ENCODE assay signal across 9 mouse cellular contexts in the genomic region with DNA sequence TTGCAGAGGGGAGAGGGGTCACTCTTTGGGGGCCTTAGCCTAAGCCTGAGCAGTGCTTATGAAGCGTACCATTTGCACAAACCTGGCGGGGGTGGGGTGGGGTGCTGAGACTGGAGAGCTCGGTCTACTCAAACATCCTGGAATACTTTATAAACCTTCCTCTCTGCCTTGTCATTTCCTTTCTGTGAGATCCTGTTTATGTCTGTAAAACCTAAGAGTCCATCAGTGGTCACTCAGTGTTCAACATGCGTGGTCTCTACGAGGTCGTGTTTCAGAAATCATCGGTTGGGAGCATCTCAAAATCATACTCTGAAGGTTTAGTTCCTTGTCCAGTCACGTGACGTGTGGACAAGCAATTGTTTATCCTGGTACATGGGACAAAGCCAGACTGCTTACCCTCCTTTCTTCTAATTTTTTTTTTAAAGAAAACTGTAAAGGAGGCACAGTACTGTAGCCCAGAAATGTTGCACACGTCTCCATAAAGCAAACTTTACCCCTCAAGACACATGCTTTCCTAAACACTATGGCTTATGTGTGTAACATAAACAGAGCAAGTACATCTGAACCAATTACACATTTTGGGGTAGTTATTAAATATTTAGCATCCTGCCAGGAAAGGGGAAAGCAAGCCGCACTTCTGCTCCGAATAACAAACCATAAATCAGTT.
DNase-seq lines count a peak whose midpoint lies in the region; ATAC-seq and TF ChIP-seq lines count a peak whose summit lies in the region.
"Had no signal": no experiment of that assay in that cellular context is flagged by ENCODE, and none has a peak within 500 bp of the region (broad histone marks: within the 10 kb centered on the region; RNA-seq: fewer than 3 reads in every experiment).

No protein-coding gene starts in this region.

- no peak for TF ChIP-seq CTCF in embryonic fibroblast, embryonic 13.5 days (IDR thresholded peaks at IDR 0.05; ENCODE audit: borderline replicate concordance, insufficient read depth, low read length)
- TF ChIP-seq CTCF in lung, adult 2 months (IDR thresholded peaks at IDR 0.05; ENCODE audit: insufficient read depth, low read length): no peak

- 27% methylated on average over 12 of the region's 12 CpGs for WGBS in hindbrain, embryonic 16.5 days
- 1% methylated on average over 12 of the region's 12 CpGs for WGBS in lung, adult 2 months

- intact Hi-C loops in heart, postnatal 25 days (cut with DNase I): loop anchor here (5.0 kb wide), 1 partner anchor 46 kb away; no protein-coding TSS in a partner anchor

- H3K9me3 ChIP-seq in hindbrain, embryonic 16.5 days (ENCODE audit: control insufficient read depth, low read length): no peaks in the 10 kb centered on the region
- H3K9me3 ChIP-seq: G1E had no signal

- H3K4me2 ChIP-seq in hindbrain, embryonic 16.5 days (ENCODE audit: low read length): peak overlapping the region; percentile 93

- no peaks in the 10 kb centered on the region for H3K36me3 ChIP-seq in hindbrain, embryonic 16.5 days (ENCODE audit: control insufficient read depth, insufficient read depth, low read length)
- H3K36me3 ChIP-seq: G1E had no signal

- H3K9ac ChIP-seq in hindbrain, embryonic 16.5 days (ENCODE audit: low read depth, low read length): peak overlapping the region; percentile 76; the same call in 1 of the 2 replicates

- TF ChIP-seq POLR2A in embryonic fibroblast, embryonic 13.5 days (IDR thresholded peaks at IDR 0.05; ENCODE audit: low read depth, low read length): 0 out of 2 replicates have a peak, but pooled peaks have one; percentile 17
- TF ChIP-seq POLR2A in lung, adult 2 months (IDR thresholded peaks at IDR 0.05; ENCODE audit: borderline replicate concordance, extremely low read depth, low read depth, low read length): 0 out of 2 replicates have a peak, but pooled peaks have one; percentile 23

- H3K27me3 ChIP-seq in hindbrain, embryonic 16.5 days (replicated peaks; ENCODE audit: control insufficient read depth, insufficient read depth, low read length): no peaks in the 10 kb centered on the region

- ATAC-seq in hindbrain, embryonic 16.5 days: peak; percentile 57

- peak overlapping the region; percentile 36 for H3K27ac ChIP-seq in embryonic fibroblast, embryonic 13.5 days (ENCODE audit: insufficient read depth, low read length)
- no peak overlapping the region for H3K27ac ChIP-seq in hindbrain, embryonic 16.5 days (ENCODE audit: low read depth, low read length)

- peak; percentile 92 for DNase-seq in heart, adult 11 months
- no peak for DNase-seq in heart, postnatal 25 days (ENCODE audit: low spot score)
- DNase-seq in lung, adult 2 months: peak; percentile 45
- peak; percentile 55 for DNase-seq in retina, postnatal 1 day
- no peak for DNase-seq in c-Kit-positive CD71-positive TER-119-positive erythroid progenitor cells, embryonic 14.5 days (ENCODE audit: low spot score)
- DNase-seq in spleen, postnatal 10 days (ENCODE audit: low spot score in 2 of 2): no peak

- H3K4me3 ChIP-seq in embryonic fibroblast, embryonic 13.5 days (ENCODE audit: insufficient read depth, low read length): peak overlapping the region; percentile 63
- H3K4me3 ChIP-seq in hindbrain, embryonic 16.5 days (ENCODE audit: low read length): peak overlapping the region; percentile 69
- peak overlapping the region; percentile 56 for H3K4me3 ChIP-seq in lung, adult 2 months (replicated peaks; ENCODE audit: extremely low read depth, low read depth, low read length)

- H3K4me1 ChIP-seq in embryonic fibroblast, embryonic 13.5 days (ENCODE audit: control insufficient read depth, insufficient read depth, low read length): peaks cover 4% of the 10 kb centered on the region
- H3K4me1 ChIP-seq in hindbrain, embryonic 16.5 days (ENCODE audit: control insufficient read depth, insufficient read depth, low read depth, low read length): peaks cover 5% of the 10 kb centered on the region
- peaks cover 7% of the 10 kb centered on the region for H3K4me1 ChIP-seq in lung, adult 2 months (ENCODE audit: control insufficient read depth, insufficient read depth, low read length)

Comparison
In these comparisons a context has a peak if more than half of its experiments do, and no peak if none do; other contexts are left out.
1. DNase-seq: peak in heart, adult 11 months (single experiment), lung, adult 2 months (single experiment) and retina, postnatal 1 day (single experiment); none in heart, postnatal 25 days (single experiment), c-Kit-positive CD71-positive TER-119-positive erythroid progenitor cells, embryonic 14.5 days (single experiment) and spleen, postnatal 10 days (0 of 2).
2. Peak in every context shown above with its lines, with median percentiles within 50 percentile points of each other: H3K4me3 ChIP-seq.